Mouse (Mus musculus) cerebellum, adult 2 months (tissue): ENCODE data around the gene Tnp1.

Experiments
- CTCF ChIP-seq: fragments of 200-500 bp; IDR thresholded peaks from 2 replicates; pipeline ENCODE4 v1.5.1; 2011; ENCODE audit warnings: low read depth, mild to moderate bottlenecking, control low read depth, low read length, moderate library complexity, borderline replicate concordance; ENCODE audit not compliant: insufficient read depth
- POLR2A ChIP-seq: fragments of 200-500 bp; IDR thresholded peaks from 2 replicates; pipeline ENCODE4 v1.6.1; 2011; ENCODE audit warnings: low read length, control low read depth, borderline replicate concordance; ENCODE audit not compliant: insufficient read depth

GRCm38 (mm10) chr1:72992209-72992608 lies 23.5 kb downstream of the Tnp1 start:
- no peak for TF ChIP-seq CTCF
- TF ChIP-seq POLR2A, result no peak
